Mouse (Mus musculus): ENCODE data around the gene Elmo3. TPM values are rescaled to one million over a fixed set of nuclear protein-coding genes. Genes with fewer than 3 reads are reported as not detected.

Elmo3 gene
- polyA plus RNA-seq, 1 experiment, result 107 TPM

DNA sequence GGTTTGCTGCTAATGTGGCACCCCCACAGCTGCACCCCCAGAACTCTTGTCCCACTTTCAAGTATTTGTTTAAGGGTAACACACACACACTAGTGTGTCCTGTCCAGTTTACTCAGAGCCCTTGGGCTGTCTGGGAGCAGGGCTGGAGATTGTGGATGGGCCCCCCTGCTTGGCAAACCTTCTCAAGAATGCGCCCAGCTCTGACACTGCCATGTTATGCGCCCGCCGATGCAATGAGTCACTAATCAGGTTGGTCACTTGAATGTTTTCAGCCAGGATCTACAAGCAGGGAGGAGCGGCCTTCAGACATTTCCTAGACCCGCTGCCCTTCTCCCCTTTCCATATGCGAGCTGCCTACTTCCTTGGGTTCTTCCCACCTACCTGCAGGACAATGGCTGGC lies 12.9 kb upstream of the Elmo3 start:
- Histone ChIP-seq H3K27ac (ENCODE audit: insufficient read depth, low read depth, low read length) (no peak overlapping the region), H3K27me3 (ENCODE audit: control insufficient read depth, insufficient read depth, low read length) (no peaks in the 10 kb centered on the region; the same call in 1 of the 2 replicates), H3K4me3 (ENCODE audit: low read depth, low read length) (no peak overlapping the region), H3K4me1 (ENCODE audit: control insufficient read depth, insufficient read depth, insufficient read length, low read length) (peaks cover 15% of the 10 kb centered on the region), H3K36me3 (ENCODE audit: control insufficient read depth, insufficient read depth, low read length) (no peaks in the 10 kb centered on the region)
- 87% methylated on average over 7 of the region's 7 CpGs for WGBS
- TF ChIP-seq CTCF (IDR thresholded peaks at IDR 0.05; ENCODE audit: extremely low read depth, insufficient read length, insufficient replicate concordance, low read depth, low read length), result no peak
- TF ChIP-seq POLR2A (IDR thresholded peaks at IDR 0.05; ENCODE audit: low read depth, low read length), result no peak

DNA sequence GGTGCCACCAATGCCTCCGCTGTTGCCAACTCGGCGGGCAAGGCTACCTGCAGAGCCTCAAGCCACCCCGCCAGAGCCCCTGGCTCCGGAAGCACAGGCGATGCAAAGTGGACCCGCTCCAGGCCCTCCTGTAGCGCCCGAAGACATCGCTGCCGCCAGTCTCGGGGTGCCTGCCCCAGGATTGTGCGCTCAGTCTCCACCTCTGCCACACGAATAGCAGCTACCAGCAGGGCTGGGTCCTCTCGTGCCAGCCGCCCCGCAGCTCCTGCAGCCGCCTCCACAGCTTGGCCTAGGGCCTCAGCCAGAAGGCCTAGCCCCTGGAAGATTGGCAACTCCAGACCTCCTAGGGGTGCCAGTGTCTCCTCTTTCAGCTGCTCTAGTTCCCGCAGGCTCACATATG lies 12.0 kb upstream of the Elmo3 start:
- Histone ChIP-seq H3K4me3 (ENCODE audit: low read depth, low read length) (no peak overlapping the region), H3K27ac (ENCODE audit: insufficient read depth, low read depth, low read length) (no peak overlapping the region)

DNA sequence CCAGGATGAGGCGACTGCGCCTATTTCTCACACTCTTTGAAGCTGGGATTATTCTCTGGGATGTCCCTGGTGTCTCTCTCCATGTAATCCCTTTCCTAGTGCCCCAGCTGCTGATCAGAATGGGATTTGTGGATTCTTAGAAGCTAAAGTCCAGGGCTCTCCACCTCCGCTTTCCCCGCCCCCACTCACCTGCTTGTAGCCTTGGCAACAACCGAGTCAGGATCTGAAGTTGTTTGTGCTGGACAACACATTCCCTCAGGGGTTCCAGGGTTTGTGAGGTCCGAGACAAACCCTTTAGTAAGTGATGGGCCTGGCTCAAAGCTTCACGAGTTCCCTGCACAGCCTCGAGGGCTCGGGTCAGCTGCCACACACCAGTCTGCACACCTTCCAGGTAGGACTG lies 10.6 kb upstream of the Elmo3 start:
- Histone ChIP-seq H3K27me3 (ENCODE audit: control insufficient read depth, insufficient read depth, low read length) (no peaks in the 10 kb centered on the region; the same call in 1 of the 2 replicates), H3K27ac (ENCODE audit: insufficient read depth, low read depth, low read length) (no peak overlapping the region), H3K4me3 (ENCODE audit: low read depth, low read length) (no peak overlapping the region), H3K36me3 (ENCODE audit: control insufficient read depth, insufficient read depth, low read length) (peaks cover 2% of the 10 kb centered on the region), H3K4me1 (ENCODE audit: control insufficient read depth, insufficient read depth, insufficient read length, low read length) (peaks cover 21% of the 10 kb centered on the region)
- WGBS, result 69% methylated on average over 9 of the region's 9 CpGs
- TF ChIP-seq POLR2A (IDR thresholded peaks at IDR 0.05; ENCODE audit: low read depth, low read length), result no peak
- no peak for TF ChIP-seq CTCF (IDR thresholded peaks at IDR 0.05; ENCODE audit: extremely low read depth, insufficient read length, insufficient replicate concordance, low read depth, low read length)

More for the DNA sequence above, 12.0 kb upstream of the Elmo3 start:
- Histone ChIP-seq H3K4me1 (ENCODE audit: control insufficient read depth, insufficient read depth, insufficient read length, low read length) (peaks cover 17% of the 10 kb centered on the region), H3K36me3 (ENCODE audit: control insufficient read depth, insufficient read depth, low read length) (no peaks in the 10 kb centered on the region), H3K27me3 (ENCODE audit: control insufficient read depth, insufficient read depth, low read length) (no peaks in the 10 kb centered on the region; the same call in 1 of the 2 replicates)
- TF ChIP-seq CTCF (IDR thresholded peaks at IDR 0.05; ENCODE audit: extremely low read depth, insufficient read length, insufficient replicate concordance, low read depth, low read length) (no peak), POLR2A (IDR thresholded peaks at IDR 0.05; ENCODE audit: low read depth, low read length) (no peak)
- 84% methylated on average over 19 of the region's 19 CpGs for WGBS

DNA sequence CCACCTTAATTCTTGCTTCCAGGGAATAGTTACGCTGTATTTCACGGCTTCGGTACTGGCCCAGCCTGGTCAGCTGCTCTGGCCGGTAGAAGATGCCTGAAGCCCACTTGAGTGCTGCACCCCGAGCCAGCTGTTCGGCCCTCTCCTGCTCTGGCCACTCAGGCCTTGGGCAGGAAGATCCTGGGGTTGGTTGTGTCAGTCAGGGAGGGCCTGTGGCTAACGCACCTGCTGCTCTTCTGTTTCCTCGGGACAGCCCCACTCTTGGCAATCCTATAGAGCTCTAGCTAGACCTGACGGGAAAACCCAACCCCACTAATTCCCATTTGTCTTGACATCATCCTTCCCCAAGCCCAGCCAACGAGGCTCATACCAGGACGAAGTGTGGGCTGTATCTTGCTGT lies 10.1 kb upstream of the Elmo3 start:
- no peak overlapping the region for H3K27ac ChIP-seq (ENCODE audit: insufficient read depth, low read depth, low read length)
- 71% methylated on average over 11 of the region's 11 CpGs for WGBS
- H3K36me3 ChIP-seq (ENCODE audit: control insufficient read depth, insufficient read depth, low read length), result peaks cover 6% of the 10 kb centered on the region
- peak overlapping the region; percentile 20 for H3K4me3 ChIP-seq (ENCODE audit: low read depth, low read length)
- peaks cover 18% of the 10 kb centered on the region for H3K4me1 ChIP-seq (ENCODE audit: control insufficient read depth, insufficient read depth, insufficient read length, low read length)
- no peaks in the 10 kb centered on the region; the same call in 1 of the 2 replicates for H3K27me3 ChIP-seq (ENCODE audit: control insufficient read depth, insufficient read depth, low read length)
- TF ChIP-seq CTCF (IDR thresholded peaks at IDR 0.05; ENCODE audit: extremely low read depth, insufficient read length, insufficient replicate concordance, low read depth, low read length), result no peak
- TF ChIP-seq POLR2A (IDR thresholded peaks at IDR 0.05; ENCODE audit: low read depth, low read length), result no peak

DNA sequence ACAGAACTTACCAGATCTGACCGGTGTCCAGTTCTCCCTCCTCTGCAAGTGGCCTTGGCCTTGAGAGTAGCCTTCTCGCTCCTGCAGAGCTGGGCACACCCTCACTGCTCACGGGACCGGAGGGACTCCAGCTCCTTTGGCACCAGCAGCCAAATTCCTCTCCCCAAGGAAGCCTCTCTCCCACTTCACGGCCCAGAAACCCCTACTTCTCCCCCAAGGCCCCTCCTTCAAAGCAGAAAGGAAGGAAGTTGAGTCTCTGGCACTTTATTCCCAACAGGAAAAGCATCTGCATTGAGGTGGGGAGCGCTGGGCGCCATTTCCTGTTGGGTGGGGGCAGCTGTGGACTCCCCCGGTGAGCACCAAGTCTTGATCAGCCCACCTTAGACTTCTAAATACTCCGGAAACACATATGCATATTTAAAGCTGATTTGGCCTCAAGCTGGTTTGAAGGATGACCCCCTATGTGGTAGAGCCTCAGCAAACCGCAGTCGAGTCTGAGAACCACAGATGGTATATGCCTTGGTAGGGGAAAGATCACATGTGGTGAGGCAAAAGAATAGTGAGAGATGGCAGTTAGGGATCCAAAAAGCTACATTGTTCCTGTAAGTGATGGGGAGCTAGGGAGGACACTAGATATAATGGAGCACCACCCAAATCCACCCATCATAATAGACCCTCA lies 9.4 kb upstream of the Elmo3 start, which contains the start of gene Exoc3l:
Exoc3l (minus strand) TSS at position 207 of the 679 bp plus-strand sequence.
- TF ChIP-seq POLR2A (IDR thresholded peaks at IDR 0.05; ENCODE audit: low read depth, low read length) (no peak), CTCF (IDR thresholded peaks at IDR 0.05; ENCODE audit: extremely low read depth, insufficient read length, insufficient replicate concordance, low read depth, low read length) (no peak)
- WGBS, result 65% methylated on average over 11 of the region's 11 CpGs
- H3K27ac ChIP-seq (ENCODE audit: insufficient read depth, low read depth, low read length), result no peak within 1 kb of the TSS
- peaks cover 12% of the 10 kb centered on the region for H3K36me3 ChIP-seq (ENCODE audit: control insufficient read depth, insufficient read depth, low read length)
- peak within 1 kb of the TSS; percentile 20 for H3K4me3 ChIP-seq (ENCODE audit: low read depth, low read length)
- H3K27me3 ChIP-seq (ENCODE audit: control insufficient read depth, insufficient read depth, low read length), result no peaks in the 10 kb centered on the region
- peaks cover 12% of the 10 kb centered on the region for H3K4me1 ChIP-seq (ENCODE audit: control insufficient read depth, insufficient read depth, insufficient read length, low read length)

DNA sequence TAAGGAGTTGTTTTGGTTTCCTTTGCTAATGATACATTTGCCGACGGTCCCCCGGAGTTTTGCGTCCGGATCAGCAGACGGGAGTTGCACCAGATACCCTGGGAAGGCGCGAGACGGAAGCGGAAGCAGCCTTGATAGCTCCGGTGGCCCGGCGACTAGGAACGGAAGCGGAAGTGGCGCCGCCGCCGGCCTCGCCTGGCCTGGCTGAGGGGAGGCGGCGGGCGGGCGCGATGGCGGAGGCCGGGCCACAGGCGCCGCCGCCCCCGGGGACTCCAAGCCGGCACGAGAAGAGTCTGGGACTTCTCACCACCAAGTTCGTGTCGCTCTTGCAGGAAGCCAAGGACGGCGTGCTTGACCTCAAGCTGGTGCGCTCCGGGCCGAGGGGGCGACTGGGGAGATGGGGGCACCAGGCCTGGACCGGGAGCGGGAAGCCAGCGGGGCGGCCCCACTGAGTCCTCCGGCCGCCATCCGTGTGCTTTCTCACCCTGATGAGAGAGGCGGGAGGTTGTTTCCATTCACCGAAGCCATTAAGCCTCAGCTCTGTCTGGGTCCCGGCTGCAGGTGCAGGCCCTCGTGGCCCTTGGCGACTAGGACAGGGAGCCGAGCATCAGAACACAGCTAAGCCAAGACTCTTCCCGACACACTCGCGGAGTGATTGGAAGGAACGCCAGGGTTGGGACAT lies 7.7 kb upstream of the Elmo3 start, which contains the start of gene E2f4:
E2f4 (plus strand) TSS at position 153 of the 682 bp plus-strand sequence.
- H3K27ac ChIP-seq (ENCODE audit: insufficient read depth, low read depth, low read length), result peak within 1 kb of the TSS; percentile 28; the same call in 1 of the 2 replicates
- WGBS, result under 1% methylated on average over 58 of the region's 58 CpGs

More for the DNA sequence above, 7.7 kb upstream of the Elmo3 start, which contains the start of gene E2f4:
- TF ChIP-seq POLR2A (IDR thresholded peaks at IDR 0.05; ENCODE audit: low read depth, low read length) (peak; percentile 87), CTCF (IDR thresholded peaks at IDR 0.05; ENCODE audit: extremely low read depth, insufficient read length, insufficient replicate concordance, low read depth, low read length) (no peak)
- Histone ChIP-seq H3K36me3 (ENCODE audit: control insufficient read depth, insufficient read depth, low read length) (peaks cover 24% of the 10 kb centered on the region), H3K4me1 (ENCODE audit: control insufficient read depth, insufficient read depth, insufficient read length, low read length) (peaks cover 12% of the 10 kb centered on the region), H3K27me3 (ENCODE audit: control insufficient read depth, insufficient read depth, low read length) (no peaks in the 10 kb centered on the region), H3K4me3 (ENCODE audit: low read depth, low read length) (peak within 1 kb of the TSS; percentile 94)

All from small intestine, adult 2 months (tissue).